Mouse (Mus musculus) thymus, adult 2 months (tissue): ENCODE data around the gene C2cd3. TPM values are rescaled to one million over a fixed set of nuclear protein-coding genes. Genes with fewer than 3 reads are reported as not detected.

Experiments used
- DNase-seq: peaks from one replicate; pipeline ENCODE4 v3.0.0; 2021
- H3K27ac ChIP-seq: fragments of 200-500 bp; 2 replicates; pipeline ENCODE4 v1.5.1; 2012; ENCODE audit warnings: low read length, control low read depth; ENCODE audit not compliant: control insufficient read depth, insufficient read depth
- H3K27me3 ChIP-seq: fragments of 200-500 bp; 2 replicates; pipeline ENCODE4 v1.6.1; 2012; ENCODE audit warnings: mild to moderate bottlenecking, low read length, moderate library complexity, mixed read lengths; ENCODE audit not compliant: control insufficient read depth, insufficient read depth
- H3K36me3 ChIP-seq: fragments of 200-500 bp; 2 replicates; pipeline ENCODE4 v1.6.1; 2012; ENCODE audit warnings: mild to moderate bottlenecking, low read length, moderate library complexity; ENCODE audit not compliant: control insufficient read depth, insufficient read depth
- H3K4me1 ChIP-seq: fragments of 200-500 bp; replicated peaks from 2 replicates; pipeline ENCODE4 v1.6.1; 2012; ENCODE audit warnings: low read length; ENCODE audit not compliant: control insufficient read depth, insufficient read depth
- H3K4me3 ChIP-seq: fragments of 200-500 bp; 2 replicates; pipeline ENCODE4 v1.5.1; 2012; ENCODE audit warnings: mild to moderate bottlenecking, low read length, control low read depth, moderate library complexity; ENCODE audit not compliant: control insufficient read depth, insufficient read depth
- CTCF ChIP-seq: fragments of 200-500 bp; IDR thresholded peaks from 2 replicates; pipeline ENCODE4 v1.5.1; 2012; ENCODE audit warnings: mild to moderate bottlenecking, control low read depth, low read length, moderate library complexity, borderline replicate concordance; ENCODE audit not compliant: control insufficient read depth, poor library complexity, insufficient read depth; ENCODE audit errors: extremely low read depth
- POLR2A ChIP-seq: fragments of 200-500 bp; IDR thresholded peaks from 2 replicates; pipeline ENCODE4 v1.6.1; 2012; ENCODE audit warnings: mild to moderate bottlenecking, low read length, control low read depth, moderate library complexity; ENCODE audit not compliant: control insufficient read depth, poor library complexity, insufficient read depth; ENCODE audit errors: extremely low read depth
- WGBS: fragments of 180-500 bp; shearing (Covaris S2); methylation state at CpG from one replicate; pipeline ENCODE4 v1.1.7; 2018; 5-methylcytosine and 5-hydroxymethylcytosine counted together
- polyA plus RNA-seq: library from polyadenylated mRNA; depleted of rRNA; stranded (reverse); fragments of >200 nt; gene quantifications from 2 replicates; pipeline ENCODE4 v1.2.3, GENCODE M21; 2012

Gene C2cd3
- polyA plus RNA-seq, 1 experiment, result 52.2 TPM

DNA sequence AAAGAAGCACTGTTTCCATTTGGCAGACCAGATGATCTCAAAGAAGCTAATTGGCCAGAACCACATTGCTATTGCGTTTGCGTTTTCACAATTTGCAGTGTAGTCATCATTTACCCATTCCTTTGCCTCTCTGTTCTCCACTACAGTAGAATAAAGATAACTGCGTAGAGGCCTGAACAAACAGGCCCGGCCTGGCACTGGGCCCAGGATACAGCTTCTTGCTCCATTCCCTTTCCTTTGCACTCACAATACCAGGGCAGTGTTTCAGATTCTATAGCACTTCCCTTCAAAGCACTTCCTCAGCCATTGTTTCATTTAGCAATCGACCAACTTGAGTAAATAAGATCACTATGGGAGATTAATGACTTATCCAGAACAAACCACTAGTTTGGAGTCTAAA lies 59.1 kb downstream of the C2cd3 start:
- TF ChIP-seq POLR2A (no peak), CTCF (no peak)
- DNase-seq, result no peak
- Histone ChIP-seq H3K36me3 (peaks cover 56% of the 10 kb centered on the region), H3K4me1 (no peaks in the 10 kb centered on the region), H3K27me3 (no peaks in the 10 kb centered on the region), H3K4me3 (no peak overlapping the region), H3K27ac (no peak overlapping the region)
- WGBS, result 93% methylated on average over 5 of the region's 5 CpGs

DNA sequence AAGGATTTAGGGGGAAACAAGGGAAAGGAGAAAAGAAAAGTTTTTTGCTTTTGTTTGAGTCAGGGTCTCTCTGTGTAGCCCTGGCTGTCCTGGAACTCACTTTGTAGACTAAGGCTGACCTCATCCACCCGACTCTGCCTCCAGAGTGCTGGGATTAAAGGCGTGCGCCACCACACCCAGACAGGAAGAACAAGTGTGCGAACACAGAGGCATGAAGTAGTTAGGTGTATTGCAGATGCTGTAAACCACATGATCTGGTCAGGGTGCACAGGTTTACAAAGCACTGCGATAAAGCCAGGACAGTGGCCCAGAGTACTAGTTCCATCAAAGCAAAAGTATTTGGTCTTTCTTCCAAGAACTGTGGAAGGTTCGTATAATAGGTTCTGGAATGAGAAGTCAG lies 61.3 kb downstream of the C2cd3 start:
- peaks cover 67% of the 10 kb centered on the region for H3K36me3 ChIP-seq
- H3K27ac ChIP-seq, result no peak overlapping the region
- TF ChIP-seq POLR2A (no peak), CTCF (no peak)
- DNase-seq, result no peak
- H3K27me3 ChIP-seq, result no peaks in the 10 kb centered on the region
- WGBS, result 92% methylated on average over 6 of the region's 6 CpGs
- H3K4me1 ChIP-seq, result no peaks in the 10 kb centered on the region
- H3K4me3 ChIP-seq, result no peak overlapping the region

DNA sequence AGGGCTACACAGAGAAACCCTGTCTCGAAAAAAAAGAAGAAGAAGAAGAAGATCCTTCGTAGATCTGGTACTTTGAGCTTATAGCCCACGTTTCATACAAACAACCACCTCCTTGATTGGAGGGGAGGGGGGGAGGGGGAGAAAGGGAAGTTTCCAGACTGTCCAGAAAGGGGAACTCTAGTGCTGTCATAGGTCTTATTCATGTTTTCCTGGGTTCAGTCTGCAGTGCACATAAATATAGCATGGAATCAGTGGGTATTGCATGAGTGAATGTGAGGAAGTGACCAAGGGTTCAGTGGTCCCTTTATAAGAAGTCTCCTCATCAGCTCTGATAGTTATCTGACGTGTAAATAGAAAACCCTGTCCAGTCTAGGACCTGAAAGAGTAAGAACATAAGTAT lies 71.7 kb downstream of the C2cd3 start:
- DNase-seq, result no peak

DNA sequence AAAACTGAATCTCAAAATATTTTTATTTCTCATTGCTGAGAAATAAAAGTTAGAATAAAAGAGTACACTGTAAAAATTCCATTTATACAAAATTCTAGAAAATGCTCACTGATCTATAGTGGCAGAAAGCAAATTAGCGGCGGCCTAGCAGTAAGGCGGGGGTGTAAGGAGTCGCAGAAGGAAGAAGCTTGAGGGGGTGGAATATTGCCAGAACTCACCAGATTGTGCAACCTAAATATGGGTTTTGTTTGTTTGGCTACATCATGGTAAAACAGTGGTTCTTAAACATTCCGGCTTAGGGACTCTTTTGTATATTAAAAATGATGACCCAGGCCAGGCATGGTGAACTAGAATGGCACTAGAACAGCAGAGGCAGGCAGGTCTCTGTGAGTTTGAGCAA lies 74.2 kb downstream of the C2cd3 start:
- TF ChIP-seq CTCF (no peak), POLR2A (no peak)
- no peak for DNase-seq
- WGBS, result 97% methylated on average over 5 of the region's 5 CpGs
- no peak overlapping the region for H3K4me3 ChIP-seq
- peaks cover 64% of the 10 kb centered on the region for H3K36me3 ChIP-seq
- H3K27ac ChIP-seq, result no peak overlapping the region
- H3K4me1 ChIP-seq, result peaks cover 7% of the 10 kb centered on the region
- H3K27me3 ChIP-seq, result no peaks in the 10 kb centered on the region

More for the DNA sequence above, 71.7 kb downstream of the C2cd3 start:
- no peak for TF ChIP-seq CTCF
- TF ChIP-seq POLR2A, result no peak
- Histone ChIP-seq H3K27me3 (no peaks in the 10 kb centered on the region), H3K4me1 (peaks cover 3% of the 10 kb centered on the region), H3K27ac (no peak overlapping the region), H3K4me3 (no peak overlapping the region), H3K36me3 (peaks cover 62% of the 10 kb centered on the region)
- WGBS, result 61% methylated on average over 4 of the region's 4 CpGs

DNA sequence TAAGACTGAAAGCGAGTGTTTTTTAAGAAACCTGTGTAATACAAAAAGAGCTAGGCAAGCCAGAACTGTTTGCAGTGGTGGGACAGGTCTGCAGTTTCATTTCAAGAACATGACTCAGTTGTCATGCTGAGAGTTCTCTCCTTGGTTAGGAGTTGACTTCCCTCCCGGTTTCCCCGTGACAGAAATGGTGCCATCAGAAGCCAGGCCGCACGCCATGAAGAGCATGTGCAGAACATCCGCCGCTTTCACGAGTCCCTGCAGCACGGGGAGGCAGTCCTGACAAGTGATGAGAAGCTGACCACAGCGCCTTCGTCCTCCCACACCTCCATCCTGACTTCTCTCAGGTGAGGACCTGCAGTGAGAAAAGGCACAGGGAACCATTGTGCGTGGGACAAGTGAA lies 76.5 kb downstream of the C2cd3 start:
- peaks cover 61% of the 10 kb centered on the region for H3K36me3 ChIP-seq
- DNase-seq, result no peak
- H3K4me3 ChIP-seq, result no peak overlapping the region
- H3K27ac ChIP-seq, result no peak overlapping the region
- 96% methylated on average over 12 of the region's 12 CpGs for WGBS
- peaks cover 7% of the 10 kb centered on the region for H3K4me1 ChIP-seq
- no peaks in the 10 kb centered on the region for H3K27me3 ChIP-seq
- TF ChIP-seq CTCF, result no peak
- TF ChIP-seq POLR2A, result no peak

DNA sequence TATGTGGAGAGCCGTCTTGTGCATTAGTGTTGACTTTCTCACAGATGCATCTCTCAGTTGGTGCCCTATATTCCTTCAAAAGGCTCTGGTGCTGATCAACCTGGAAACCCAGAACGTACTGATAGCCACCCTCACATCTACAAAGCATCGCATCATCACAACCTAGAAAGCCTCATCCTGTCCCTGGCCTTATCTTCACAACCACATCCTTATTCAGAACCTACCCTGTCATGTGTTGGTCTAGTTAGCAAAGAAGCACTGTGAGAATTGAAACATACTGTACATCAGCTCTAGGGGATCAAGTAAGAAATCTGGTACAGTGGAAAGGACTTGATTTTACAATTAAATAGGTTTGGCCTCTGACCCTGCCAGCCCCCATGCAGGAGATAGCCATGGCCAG lies 77.0 kb downstream of the C2cd3 start:
- no peak overlapping the region for H3K27ac ChIP-seq
- H3K4me1 ChIP-seq, result peaks cover 7% of the 10 kb centered on the region
- H3K4me3 ChIP-seq, result no peak overlapping the region
- peaks cover 58% of the 10 kb centered on the region for H3K36me3 ChIP-seq
- WGBS, result 46% methylated on average over 3 of the region's 3 CpGs
- H3K27me3 ChIP-seq, result no peaks in the 10 kb centered on the region
- DNase-seq, result no peak
- TF ChIP-seq POLR2A, result no peak
- no peak for TF ChIP-seq CTCF

DNA sequence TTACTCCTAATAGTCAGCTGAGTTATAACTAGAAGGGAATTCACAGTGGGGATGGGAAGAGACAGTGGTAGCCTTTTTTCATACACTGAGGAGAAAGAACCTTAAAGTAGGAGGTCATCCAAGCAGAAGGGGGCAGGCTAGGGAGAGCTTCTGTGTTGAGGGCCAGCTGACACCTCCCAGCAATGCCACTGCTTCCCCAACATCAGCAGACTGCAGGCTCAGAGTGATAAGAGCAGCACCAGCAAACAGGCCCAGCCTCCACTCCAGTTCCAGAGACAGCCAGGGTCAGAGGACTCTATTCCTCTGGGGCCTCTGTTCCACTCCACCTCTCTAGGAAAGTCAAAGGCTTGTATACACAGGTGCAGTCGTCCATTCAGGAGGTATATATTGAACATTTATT lies 86.1 kb downstream of the C2cd3 start:
- Histone ChIP-seq H3K4me1 (no peaks in the 10 kb centered on the region), H3K4me3 (no peak overlapping the region), H3K27ac (no peak overlapping the region), H3K36me3 (peaks cover 45% of the 10 kb centered on the region), H3K27me3 (no peaks in the 10 kb centered on the region)
- TF ChIP-seq CTCF (no peak), POLR2A (no peak)
- DNase-seq, result no peak
- WGBS, result 97% methylated on average over 1 of the region's 1 CpGs
